Mouse (Mus musculus): ENCODE data around the gene Atp6ap1. TPM values are rescaled to one million over a fixed set of nuclear protein-coding genes. Genes with fewer than 3 reads are reported as not detected.

The Atp6ap1 gene
- polyA plus RNA-seq, 2 experiments from 2014 or later = 165 to 225 TPM

- peak; percentile 91 for ATAC-seq
Observed at GRCm38 (mm10) chrX:74304867-74305700, 8.2 kb downstream of the Atp6ap1 start, which contains the start of gene Gdi1. TSS of gene Gdi1 (plus strand) at chrX:74304998.

GRCm38 (mm10) chrX:74312540-74313464 is 15.9 kb downstream of the Atp6ap1 start, which contains the start of gene Fam50a:
TSS of gene Fam50a (plus strand) at chrX:74313033.
- ATAC-seq = peak; percentile 98

- peak; percentile 77 for ATAC-seq
Observed at GRCm38 (mm10) chrX:74328725-74329161, 31.8 kb downstream of the Atp6ap1 start, which contains the start of gene Plxna3. TSS of gene Plxna3 (plus strand) at chrX:74329066.

- no peak for ATAC-seq
Observed at GRCm38 (mm10) chrX:74329215-74329671, 32.3 kb downstream of the Atp6ap1 start.

DNA sequence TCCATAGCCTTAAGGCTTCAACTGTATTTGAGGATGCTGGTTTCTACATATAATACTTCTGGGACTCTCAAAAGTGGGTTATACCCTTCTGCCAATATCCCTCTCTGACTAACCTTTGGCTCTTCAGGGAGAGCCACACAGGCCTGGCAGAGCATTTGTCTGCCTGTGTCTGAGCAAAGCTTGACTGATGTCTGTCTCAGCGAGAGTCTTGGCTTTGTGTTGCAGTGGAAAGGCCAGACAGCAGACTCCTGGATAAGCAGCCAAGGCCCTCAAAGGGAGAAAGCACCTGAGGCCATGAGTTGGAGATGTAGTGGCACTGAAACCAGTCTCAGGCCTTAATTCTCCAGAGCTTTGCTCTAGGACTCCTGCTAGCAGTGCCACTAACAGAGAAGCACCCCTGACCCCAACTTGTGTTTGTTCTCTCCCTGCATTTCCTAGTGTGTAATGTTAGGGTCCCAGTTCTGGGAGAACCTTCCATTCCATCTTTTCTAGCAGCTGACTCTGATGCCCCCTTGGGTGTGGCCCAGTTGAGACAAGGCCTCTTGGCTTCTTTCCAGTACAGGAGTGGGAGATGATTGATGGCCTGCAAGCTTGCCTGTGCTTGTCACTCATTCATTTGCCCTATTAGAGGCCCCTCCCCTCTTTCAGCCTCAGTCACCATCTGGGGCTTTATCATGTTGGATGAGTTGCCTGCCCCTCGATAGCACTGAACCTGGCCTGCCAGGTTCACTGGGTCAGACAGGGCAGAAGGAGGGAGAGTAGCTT is 33.5 kb downstream of the Atp6ap1 start:
- ATAC-seq = no peak

DNA sequence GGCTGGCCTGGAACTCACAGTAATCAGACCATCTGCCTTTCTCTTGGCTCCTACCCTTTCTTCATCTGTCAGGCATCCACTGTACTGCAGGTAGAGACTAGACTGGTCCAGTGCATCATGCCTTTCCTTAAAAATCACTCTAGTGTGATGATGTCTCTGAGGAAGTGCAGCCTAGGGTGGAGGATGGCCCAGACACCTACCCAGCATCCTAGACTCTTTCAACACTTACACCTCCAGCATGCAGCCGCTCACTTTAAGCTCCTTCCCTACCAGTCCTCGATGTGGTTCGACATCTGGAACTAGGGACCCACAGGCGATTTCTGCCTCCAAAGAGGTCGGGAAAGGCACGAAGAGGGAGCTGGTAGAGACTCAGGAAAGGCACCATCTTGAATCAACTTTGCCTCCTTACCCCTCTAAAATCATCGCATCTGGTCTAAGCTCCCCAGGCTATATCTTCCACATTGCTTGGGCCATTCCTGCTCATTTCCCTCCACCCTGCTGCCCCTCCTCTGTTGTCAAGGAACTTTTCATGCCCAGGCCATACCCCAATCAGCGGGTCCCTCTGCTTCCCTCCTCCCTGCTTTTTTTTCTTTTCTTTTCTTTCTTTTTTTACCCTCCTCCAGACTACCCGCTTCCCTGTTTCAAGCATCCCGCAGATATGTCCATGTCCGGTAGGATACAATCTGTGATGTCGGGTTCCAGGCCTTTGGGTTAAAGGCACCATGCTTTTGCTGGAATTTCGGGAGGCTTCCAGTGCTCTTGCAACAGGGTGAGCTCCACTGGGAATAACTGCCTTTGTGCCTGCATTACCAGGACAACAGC is 56.0 kb downstream of the Atp6ap1 start:
- ATAC-seq = peak; percentile 29

DNA sequence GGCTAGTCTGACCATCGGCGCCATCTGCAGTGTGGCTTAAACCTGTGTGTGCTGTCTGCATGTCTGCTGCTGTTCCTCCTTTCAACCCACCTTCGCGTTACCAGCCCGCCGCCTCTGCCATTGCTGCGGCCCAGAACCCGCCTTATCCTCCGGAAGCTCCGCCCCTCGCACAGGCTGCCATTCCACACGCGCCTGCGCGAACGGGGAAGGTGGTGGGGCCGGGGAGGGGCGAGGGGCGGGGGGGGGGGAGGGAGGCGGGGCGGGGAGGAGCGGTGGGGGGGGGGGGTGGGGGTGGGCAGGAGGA is 56.5 kb downstream of the Atp6ap1 start, which contains the start of gene Lage3:
Gene Lage3 (minus strand): TSS at position 152 of the 304 bp plus-strand sequence.
- ATAC-seq = peak; percentile 92

Other genes with a start within 250 kb of the Atp6ap1 start
- not detected for gene Opn1mw, start 169.6 kb upstream of the Atp6ap1 start, polyA plus RNA-seq (2017; shearing (Covaris generic))
- 10 to 100 TPM; 19.9 to 20.2 TPM for gene Mecp2, start 161.7 kb upstream of the Atp6ap1 start, polyA plus RNA-seq (2017; shearing (Covaris generic))
- not detected for gene Tex28, start 129.3 kb upstream of the Atp6ap1 start, polyA plus RNA-seq (2017; shearing (Covaris generic))
- gene Tktl1, start 119.8 kb upstream of the Atp6ap1 start, polyA plus RNA-seq (2017; shearing (Covaris generic)) = 1 to 10 TPM; 2.9 to 3.1 TPM
- gene Flna, start 47.3 kb upstream of the Atp6ap1 start, polyA plus RNA-seq (2017; shearing (Covaris generic)) = 100 to 1,000 TPM; 199 to 249 TPM
- gene Emd, start 42.4 kb upstream of the Atp6ap1 start, polyA plus RNA-seq (2017; shearing (Covaris generic)) = 10 to 100 TPM; 35.0 to 53.2 TPM
- gene Rpl10, start 26.3 kb upstream of the Atp6ap1 start, polyA plus RNA-seq (2017; shearing (Covaris generic)) = 1,000 to 10,000 TPM in 1 of 2 experiments, 100 to 1,000 TPM in 1; 597 to 1,460 TPM
- 10 to 100 TPM; 54.0 to 68.6 TPM for gene Taz, start 15.2 kb upstream of the Atp6ap1 start, polyA plus RNA-seq (2017; shearing (Covaris generic))
- 10 to 100 TPM; 23.0 to 31.1 TPM for gene Dnase1l1, start 14.8 kb upstream of the Atp6ap1 start, polyA plus RNA-seq (2017; shearing (Covaris generic))
- gene Gdi1, start 7.9 kb downstream of the Atp6ap1 start, polyA plus RNA-seq (2017; shearing (Covaris generic)) = 100 to 1,000 TPM; 283 to 370 TPM
- gene Fam50a, start 15.9 kb downstream of the Atp6ap1 start, polyA plus RNA-seq (2017; shearing (Covaris generic)) = 10 to 100 TPM; 65.9 to 68.7 TPM
- 1 to 10 TPM; 3.2 to 7.9 TPM for gene Plxna3, start 32.0 kb downstream of the Atp6ap1 start, polyA plus RNA-seq (2017; shearing (Covaris generic))
- gene Lage3, start 56.5 kb downstream of the Atp6ap1 start, polyA plus RNA-seq (2017; shearing (Covaris generic)) = 10 to 100 TPM; 60.3 to 62.7 TPM
- gene Ubl4a, start 76.1 kb downstream of the Atp6ap1 start, polyA plus RNA-seq (2017; shearing (Covaris generic)) = 10 to 100 TPM; 60.0 to 78.5 TPM
- gene Slc10a3, start 76.3 kb downstream of the Atp6ap1 start, polyA plus RNA-seq (2017; shearing (Covaris generic)) = 10 to 100 TPM; 21.5 to 34.2 TPM
- gene Fam3a, start 96.2 kb downstream of the Atp6ap1 start, polyA plus RNA-seq (2017; shearing (Covaris generic)) = 10 to 100 TPM; 28.6 to 47.0 TPM
- 10 to 100 TPM; 44.7 to 65.1 TPM for gene Ikbkg, start 96.2 kb downstream of the Atp6ap1 start, polyA plus RNA-seq (2017; shearing (Covaris generic))
- gene G6pdx, start 132.1 kb downstream of the Atp6ap1 start, polyA plus RNA-seq (2017; shearing (Covaris generic)) = 10 to 100 TPM; 33.3 to 41.4 TPM
- not detected for gene Gm6880, start 184.3 kb downstream of the Atp6ap1 start, polyA plus RNA-seq (2017; shearing (Covaris generic))

Data from CD4-positive, CD25-positive, alpha-beta regulatory T cell, adult 4 months (primary cell).